ENCODE assay signal across 9 mouse cellular contexts in the genomic region with DNA sequence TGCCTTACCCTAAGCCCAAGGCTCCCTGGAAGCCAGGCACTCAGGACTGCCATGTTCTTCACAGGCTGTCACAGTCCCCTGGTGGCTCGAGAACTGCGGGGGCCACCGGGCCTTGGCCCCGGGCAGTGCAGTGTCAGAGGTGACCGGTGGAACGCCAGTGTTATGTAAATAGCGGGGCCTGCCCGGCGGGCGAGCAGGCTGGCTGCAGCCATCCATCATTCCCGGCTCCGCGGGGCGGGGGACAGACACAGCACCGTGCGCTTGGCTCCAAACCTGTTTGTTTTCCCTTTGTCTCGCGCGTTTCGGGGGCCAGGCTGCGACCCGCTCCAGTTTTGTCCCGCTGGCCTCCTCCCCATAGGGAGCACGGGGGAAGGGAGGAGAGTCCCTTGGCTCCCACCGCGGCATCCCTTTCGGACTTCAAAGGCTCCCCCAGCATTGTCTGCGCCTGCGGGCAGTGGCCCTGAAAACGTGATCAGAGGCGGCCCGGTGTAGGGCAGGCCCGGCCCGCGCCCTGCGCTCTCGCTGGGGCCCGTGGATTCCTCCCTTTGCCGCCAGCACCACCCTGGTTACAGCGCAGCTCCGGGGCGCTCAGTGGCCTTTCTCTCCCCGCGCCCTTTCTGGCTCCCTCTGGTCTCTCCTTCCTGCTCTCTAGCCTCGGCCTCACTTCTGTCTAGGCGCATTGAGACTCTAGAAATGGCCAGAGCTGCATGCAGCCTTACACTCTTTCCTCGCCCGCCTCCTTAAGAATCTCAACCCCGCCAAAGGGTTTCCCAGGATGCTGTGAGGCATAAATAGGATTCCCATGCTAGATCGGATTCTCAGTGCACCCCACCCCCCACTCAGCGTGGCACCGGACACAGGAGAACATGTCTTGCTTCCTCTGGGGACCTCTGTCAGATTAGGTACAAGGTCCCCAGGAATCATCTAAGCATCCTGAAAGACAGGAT.
DNase-seq lines count a peak whose midpoint lies in the region; ATAC-seq and TF ChIP-seq lines count a peak whose summit lies in the region.
"Had no signal": no experiment of that assay in that cellular context is flagged by ENCODE, and none has a peak within 500 bp of the region (broad histone marks: within the 10 kb centered on the region; RNA-seq: fewer than 3 reads in every experiment).

No protein-coding gene starts in this region.

- no peaks in the 10 kb centered on the region for H3K9me3 ChIP-seq in forebrain, embryonic 14.5 days (replicated peaks; ENCODE audit: control insufficient read depth, low read length)
- no peaks in the 10 kb centered on the region for H3K9me3 ChIP-seq in midbrain, postnatal 0 days (ENCODE audit: low read length)
- H3K9me3 ChIP-seq: megakaryocyte, embryonic 14.5 days had no signal

- H3K4me2 ChIP-seq in forebrain, embryonic 14.5 days (ENCODE audit: low read length), result peak overlapping the region; percentile 60
- peak overlapping the region; percentile 58 for H3K4me2 ChIP-seq in midbrain, postnatal 0 days (ENCODE audit: low read depth, low read length, poor library complexity, severe bottlenecking)

- H3K9ac ChIP-seq in forebrain, embryonic 14.5 days (ENCODE audit: low read length), result peak overlapping the region; percentile 62
- H3K9ac ChIP-seq in midbrain, postnatal 0 days (replicated peaks; ENCODE audit: low read length, poor library complexity, severe bottlenecking), result peak overlapping the region; percentile 48

- 3% methylated on average over 50 of the region's 52 CpGs for WGBS in forebrain, embryonic 14.5 days
- 4% methylated on average over 44 of the region's 52 CpGs for WGBS in midbrain, postnatal 0 days

- no peaks in the 10 kb centered on the region for H3K27me3 ChIP-seq in forebrain, embryonic 14.5 days (replicated peaks; ENCODE audit: control insufficient read depth, insufficient read depth, low read length)
- peaks cover 41% of the 10 kb centered on the region for H3K27me3 ChIP-seq in midbrain, postnatal 0 days (ENCODE audit: insufficient read depth, low read length)

- no peak for TF ChIP-seq CTCF in midbrain, postnatal 0 days (IDR thresholded peaks at IDR 0.05)

- peaks cover 21% of the 10 kb centered on the region for H3K4me1 ChIP-seq in forebrain, embryonic 14.5 days (ENCODE audit: control insufficient read depth, insufficient read depth, low read length)
- H3K4me1 ChIP-seq in midbrain, postnatal 0 days (ENCODE audit: insufficient read depth, low read length), result 0 out of 2 replicates have a peak, but pooled peaks cover 7% of the 10 kb centered on the region

- peak; percentile 44 for DNase-seq in ovary, postnatal 36 days (ENCODE audit: low spot score)
- DNase-seq in ovary, postnatal 10 days (ENCODE audit: low spot score), result no peak
- DNase-seq in forebrain, embryonic 14.5 days (ENCODE audit: low spot score), result peak; percentile 63
- DNase-seq in kidney, postnatal 36 days, result peak; percentile 46 to 54
- DNase-seq in midbrain, postnatal 0 days (ENCODE audit: low spot score), result no peak
- no peak for DNase-seq in spleen, postnatal 10 days (ENCODE audit: low spot score in 2 of 2)
- DNase-seq in ovary, postnatal 14 days (ENCODE audit: low spot score), result no peak
- DNase-seq in urinary bladder, postnatal 4 days (ENCODE audit: low spot score in 2 of 2), result no peak

- no peaks in the 10 kb centered on the region for H3K36me3 ChIP-seq in forebrain, embryonic 14.5 days (ENCODE audit: control insufficient read depth, insufficient read depth, low read length)
- no peaks in the 10 kb centered on the region for H3K36me3 ChIP-seq in midbrain, postnatal 0 days (ENCODE audit: insufficient read depth, low read length)

- peak overlapping the region; percentile 41; the same call in 1 of the 2 replicates for H3K27ac ChIP-seq in forebrain, embryonic 14.5 days (ENCODE audit: low read depth, low read length)
- H3K27ac ChIP-seq in midbrain, postnatal 0 days (ENCODE audit: low read depth, low read length), result no peak overlapping the region

- ATAC-seq in forebrain, embryonic 14.5 days, result peak; percentile 74
- ATAC-seq in midbrain, postnatal 0 days (ENCODE audit: low FRiP score), result peak; percentile 33; the same call in 1 of the 2 replicates

- H3K4me3 ChIP-seq in forebrain, embryonic 14.5 days (ENCODE audit: low read depth, low read length), result peak overlapping the region; percentile 26
- peak overlapping the region; percentile 35 for H3K4me3 ChIP-seq in midbrain, postnatal 0 days (ENCODE audit: low read depth, low read length)
- H3K4me3 ChIP-seq: megakaryocyte, embryonic 14.5 days had no signal

Comparison
In these comparisons a context has a peak if more than half of its experiments do, and no peak if none do; other contexts are left out.
1. DNase-seq: peak in ovary, postnatal 36 days (single experiment), forebrain, embryonic 14.5 days (single experiment) and kidney, postnatal 36 days (2 of 2); none in ovary, postnatal 10 days (single experiment), midbrain, postnatal 0 days (single experiment), spleen, postnatal 10 days (0 of 2), ovary, postnatal 14 days (single experiment) and urinary bladder, postnatal 4 days (0 of 2).